ENCODE assay signal across 9 mouse cellular contexts in genomic region chr3:85922331-85922730, GRCm38 (mm10). TPM values are rescaled to one million over a fixed set of nuclear protein-coding genes. Genes with fewer than 3 reads are reported as not detected.
A peak's percentile ranks its signal among the peaks of the same experiment; 100 is the strongest.
DNase-seq lines count a peak whose midpoint lies in the region; ATAC-seq lines count a peak whose summit lies in the region.
"Had no signal": no experiment of that assay in that cellular context is flagged by ENCODE, and none has a peak within 500 bp of the region (broad histone marks: within the 10 kb centered on the region; RNA-seq: fewer than 3 reads in every experiment).

No protein-coding gene starts in this region.

- no peak overlapping the region for H3K27ac ChIP-seq in hindbrain, embryonic 12.5 days

- H3K4me3 ChIP-seq in hindbrain, embryonic 12.5 days, result no peak overlapping the region

- H3K36me3 ChIP-seq in hindbrain, embryonic 12.5 days, result no peaks in the 10 kb centered on the region

- H3K27me3 ChIP-seq in hindbrain, embryonic 12.5 days, result no peaks in the 10 kb centered on the region
- H3K27me3 ChIP-seq: CH12.LX had no signal

- ATAC-seq in hindbrain, embryonic 12.5 days (ENCODE audit: low FRiP score), result no peak

- 81% methylated on average over 3 of the region's 3 CpGs for WGBS in hindbrain, embryonic 12.5 days

- no peaks in the 10 kb centered on the region for H3K9me3 ChIP-seq in hindbrain, embryonic 12.5 days (replicated peaks)

- H3K9ac ChIP-seq in hindbrain, embryonic 12.5 days, result no peak overlapping the region

- H3K4me2 ChIP-seq in hindbrain, embryonic 12.5 days (replicated peaks), result no peak overlapping the region

- peak; percentile 94 for DNase-seq in heart, adult 11 months
- no peak for DNase-seq in heart, postnatal 25 days (ENCODE audit: low spot score)
- DNase-seq in urinary bladder, postnatal 14 days (ENCODE audit: low spot score), result peak; percentile 46
- no peak for DNase-seq in urinary bladder, postnatal 36 days (ENCODE audit: low spot score in 2 of 2)
- DNase-seq in kidney, postnatal 14 days, result peak; percentile 84
- peak; percentile 40 for DNase-seq in testis, postnatal 14 days (ENCODE audit: low spot score)
- no peak for DNase-seq in layer of hippocampus, postnatal 14 days (ENCODE audit: low spot score in 2 of 2)

- intact Hi-C loops in heart, postnatal 25 days (cut with DNase I), result loop anchor here (5.0 kb wide), 2 partner anchors 210 to 1000 kb away; no protein-coding TSS in a partner anchor

- H3K4me1 ChIP-seq in hindbrain, embryonic 12.5 days, result no peaks in the 10 kb centered on the region

RNA-seq across cellular contexts. Expression of gene Gm37240, which starts 35.0 kb away (rescaled TPM):
- total RNA-seq in heart, postnatal 25 days (2021), result 10 to 100 TPM; 38.8 to 39.2 TPM
- 1.4 and 3.3 TPM in 2 replicates for polyA plus RNA-seq in hindbrain, embryonic 12.5 days (2016; fragmentation: Nextera tagmentation; extraction: Ambion mirVana)
- 1 to 10 TPM in 1 of 2 experiments, under 1 TPM in 1; 0.98 to 1.0 TPM for total RNA-seq in layer of hippocampus, postnatal 14 days (2021)

RNA-seq across cellular contexts. Expression of gene Glt28d2, which starts 35.0 kb away (rescaled TPM):
- total RNA-seq in heart, postnatal 25 days (2021), result 1 to 10 TPM; 3.9 to 5.0 TPM
- polyA plus RNA-seq in hindbrain, embryonic 12.5 days (2016; fragmentation: Nextera tagmentation; extraction: Ambion mirVana), result 0.46 and 0.50 TPM in 2 replicates
- under 1 TPM; 0.29 to 0.48 TPM for total RNA-seq in layer of hippocampus, postnatal 14 days (2021)

RNA-seq across cellular contexts. Expression of gene Sh3d19, which starts 48.6 kb away (rescaled TPM):
- 10 to 100 TPM; 25.4 to 29.6 TPM for total RNA-seq in heart, postnatal 25 days (2021)
- polyA plus RNA-seq in hindbrain, embryonic 12.5 days (2016; fragmentation: Nextera tagmentation; extraction: Ambion mirVana), result 13.9 and 15.4 TPM in 2 replicates
- total RNA-seq in layer of hippocampus, postnatal 14 days (2021), result 10 to 100 TPM; 40.6 to 42.5 TPM

Comparison
In these comparisons a context has a peak if more than half of its experiments do, and no peak if none do; other contexts are left out.
1. DNase-seq: peak in heart, adult 11 months (single experiment), urinary bladder, postnatal 14 days (single experiment), kidney, postnatal 14 days (single experiment) and testis, postnatal 14 days (single experiment); none in heart, postnatal 25 days (single experiment), urinary bladder, postnatal 36 days (0 of 2) and layer of hippocampus, postnatal 14 days (0 of 2).
2. RNA of gene Gm37240, which starts 35.0 kb away (total RNA-seq): 38.8 to 39.2 TPM in heart, postnatal 25 days; 0.98 to 1.0 TPM in layer of hippocampus, postnatal 14 days; every median in the first group is over 10 times any median in the second.